Mouse (Mus musculus): ENCODE measurements around the gene Srpk1.

- TF ChIP-seq CTCF (IDR thresholded peaks at IDR 0.05) (no peak), EP300 (IDR thresholded peaks at IDR 0.05) (no peak)
These were observed 13.3 kb upstream of the Srpk1 start for GRCm38 (mm10) chr17:28635842-28636241.
